Mouse (Mus musculus): Measurements from ENCODE around the gene Ptar1. TPM values are rescaled to one million over a fixed set of nuclear protein-coding genes. Genes with fewer than 3 reads are reported as not detected.

The Ptar1 gene
- polyA plus RNA-seq, 1 experiment from 2014 or later, result 2.8 TPM

GRCm38 (mm10) chr19:23763371-23763770, 76.1 kb downstream of the Ptar1 start:
- no peak for ATAC-seq
- Histone ChIP-seq H3K27ac (ENCODE audit: low read depth, low read length) (no peak overlapping the region), H3K36me3 (ENCODE audit: control insufficient read depth, insufficient read depth) (no peaks in the 10 kb centered on the region), H3K9ac (ENCODE audit: low read depth, low read length) (no peak overlapping the region), H3K4me2 (replicated peaks; ENCODE audit: low read depth) (no peak overlapping the region), H3K27me3 (replicated peaks; ENCODE audit: control insufficient read depth, insufficient read depth, low read length) (peaks cover 16% of the 10 kb centered on the region; the same call in 1 of the 2 replicates), H3K9me3 (ENCODE audit: control insufficient read depth) (no peaks in the 10 kb centered on the region), H3K4me3 (ENCODE audit: low read depth, low read length) (no peak overlapping the region), H3K4me1 (replicated peaks; ENCODE audit: control insufficient read depth, insufficient read depth, low read length) (no peaks in the 10 kb centered on the region)
- no peak for TF ChIP-seq CTCF (IDR thresholded peaks at IDR 0.05; ENCODE audit: low read depth)
- 88% methylated on average over 6 of the region's 6 CpGs for WGBS

DNA sequence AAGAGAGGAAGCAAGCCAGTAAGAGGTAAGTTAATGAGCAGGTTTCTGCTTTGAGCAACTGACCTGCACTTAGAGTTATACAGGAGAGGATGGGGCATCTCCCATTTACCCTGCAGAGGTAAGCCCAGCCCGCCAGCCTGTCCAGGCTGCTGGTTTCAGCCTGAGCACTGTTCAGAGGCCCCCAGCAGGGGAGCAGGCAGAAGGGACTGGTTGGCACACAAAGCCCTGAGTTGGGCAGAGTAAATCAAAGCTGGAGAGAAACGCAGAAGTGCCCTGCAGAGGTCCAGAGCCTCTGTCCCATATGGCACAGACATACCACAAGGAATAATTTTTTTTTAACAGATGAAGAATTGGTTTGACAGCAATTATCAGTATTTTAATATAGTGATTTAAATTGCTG, 76.8 kb downstream of the Ptar1 start:
- H3K36me3 ChIP-seq (ENCODE audit: control insufficient read depth, insufficient read depth), result no peaks in the 10 kb centered on the region
- no peaks in the 10 kb centered on the region for H3K4me1 ChIP-seq (replicated peaks; ENCODE audit: control insufficient read depth, insufficient read depth, low read length)
- H3K27me3 ChIP-seq (replicated peaks; ENCODE audit: control insufficient read depth, insufficient read depth, low read length), result peaks cover 14% of the 10 kb centered on the region; the same call in 1 of the 2 replicates
- no peaks in the 10 kb centered on the region for H3K9me3 ChIP-seq (ENCODE audit: control insufficient read depth)
- no peak overlapping the region for H3K4me3 ChIP-seq (ENCODE audit: low read depth, low read length)
- H3K9ac ChIP-seq (ENCODE audit: low read depth, low read length), result no peak overlapping the region
- no peak for ATAC-seq
- no peak overlapping the region for H3K27ac ChIP-seq (ENCODE audit: low read depth, low read length)
- WGBS, result 72% methylated on average over 2 of the region's 2 CpGs
- TF ChIP-seq CTCF (IDR thresholded peaks at IDR 0.05; ENCODE audit: low read depth), result no peak
- H3K4me2 ChIP-seq (replicated peaks; ENCODE audit: low read depth), result no peak overlapping the region

- no peak overlapping the region for H3K4me2 ChIP-seq (replicated peaks; ENCODE audit: low read depth)
- ATAC-seq, result no peak
- no peaks in the 10 kb centered on the region for H3K9me3 ChIP-seq (ENCODE audit: control insufficient read depth)
- no peak overlapping the region for H3K9ac ChIP-seq (ENCODE audit: low read depth, low read length)
- H3K27ac ChIP-seq (ENCODE audit: low read depth, low read length), result no peak overlapping the region
- TF ChIP-seq CTCF (IDR thresholded peaks at IDR 0.05; ENCODE audit: low read depth), result no peak
- H3K4me3 ChIP-seq (ENCODE audit: low read depth, low read length), result no peak overlapping the region
- WGBS, result 57% methylated on average over 5 of the region's 5 CpGs
- H3K27me3 ChIP-seq (replicated peaks; ENCODE audit: control insufficient read depth, insufficient read depth, low read length), result no peaks in the 10 kb centered on the region
- H3K4me1 ChIP-seq (replicated peaks; ENCODE audit: control insufficient read depth, insufficient read depth, low read length), result no peaks in the 10 kb centered on the region
- H3K36me3 ChIP-seq (ENCODE audit: control insufficient read depth, insufficient read depth), result no peaks in the 10 kb centered on the region
Measured at GRCm38 (mm10) chr19:23768864-23769263, 81.6 kb downstream of the Ptar1 start.

GRCm38 (mm10) chr19:23770494-23771423, 83.5 kb downstream of the Ptar1 start:
- Histone ChIP-seq H3K9ac (ENCODE audit: low read depth, low read length) (no peak overlapping the region), H3K4me1 (replicated peaks; ENCODE audit: control insufficient read depth, insufficient read depth, low read length) (no peaks in the 10 kb centered on the region), H3K36me3 (ENCODE audit: control insufficient read depth, insufficient read depth) (no peaks in the 10 kb centered on the region), H3K9me3 (ENCODE audit: control insufficient read depth) (no peaks in the 10 kb centered on the region), H3K4me2 (replicated peaks; ENCODE audit: low read depth) (no peak overlapping the region), H3K27me3 (replicated peaks; ENCODE audit: control insufficient read depth, insufficient read depth, low read length) (no peaks in the 10 kb centered on the region), H3K27ac (ENCODE audit: low read depth, low read length) (no peak overlapping the region), H3K4me3 (ENCODE audit: low read depth, low read length) (no peak overlapping the region)
- TF ChIP-seq CTCF (IDR thresholded peaks at IDR 0.05; ENCODE audit: low read depth), result no peak
- 76% methylated on average over 10 of the region's 10 CpGs for WGBS
- ATAC-seq, result no peak

DNA sequence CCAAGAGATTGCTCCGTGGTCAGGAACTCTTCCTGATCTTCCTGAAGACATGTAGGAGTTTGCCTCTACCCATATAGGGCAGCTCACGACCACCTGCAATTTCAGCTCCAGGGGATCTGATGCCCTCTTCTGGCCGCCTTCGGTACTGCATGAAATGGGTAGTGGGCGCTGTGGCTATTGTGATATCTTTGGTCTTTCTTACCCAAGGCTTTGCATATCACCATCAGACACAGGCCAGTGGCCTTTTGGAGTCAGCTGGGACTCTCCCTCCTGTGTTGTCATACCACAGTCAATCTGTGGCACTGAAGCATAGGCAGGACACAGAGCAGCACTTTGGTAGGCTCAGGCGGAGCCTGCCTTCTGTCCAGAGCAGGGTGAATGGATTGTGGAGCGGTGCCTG, 84.7 kb downstream of the Ptar1 start:
- no peak for ATAC-seq
- Histone ChIP-seq H3K9ac (ENCODE audit: low read depth, low read length) (no peak overlapping the region), H3K36me3 (ENCODE audit: control insufficient read depth, insufficient read depth) (no peaks in the 10 kb centered on the region), H3K4me2 (replicated peaks; ENCODE audit: low read depth) (no peak overlapping the region), H3K27ac (ENCODE audit: low read depth, low read length) (no peak overlapping the region), H3K4me1 (replicated peaks; ENCODE audit: control insufficient read depth, insufficient read depth, low read length) (no peaks in the 10 kb centered on the region), H3K4me3 (ENCODE audit: low read depth, low read length) (no peak overlapping the region), H3K9me3 (ENCODE audit: control insufficient read depth) (no peaks in the 10 kb centered on the region), H3K27me3 (replicated peaks; ENCODE audit: control insufficient read depth, insufficient read depth, low read length) (no peaks in the 10 kb centered on the region)
- 76% methylated on average over 7 of the region's 7 CpGs for WGBS
- TF ChIP-seq CTCF (IDR thresholded peaks at IDR 0.05; ENCODE audit: low read depth), result peak; percentile 64

DNA sequence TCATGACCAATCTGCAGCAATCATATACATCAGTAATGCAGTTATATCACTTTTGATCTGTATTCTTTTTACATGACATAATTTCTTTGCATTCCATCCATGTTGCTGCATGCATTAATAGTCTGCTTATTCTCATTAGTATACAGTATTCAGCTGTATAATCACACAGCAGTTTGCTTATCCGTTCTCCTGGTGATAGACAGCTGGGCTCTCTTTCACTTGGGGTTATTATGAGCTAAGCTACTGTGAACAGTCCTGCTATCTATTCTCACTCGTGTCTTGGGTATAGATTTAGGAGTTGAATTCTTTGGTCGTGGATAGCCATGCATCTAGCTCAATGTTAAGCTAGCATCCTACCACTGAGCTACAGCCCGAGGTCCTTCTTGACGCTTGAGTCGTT, 88.1 kb downstream of the Ptar1 start:
- H3K4me1 ChIP-seq (replicated peaks; ENCODE audit: control insufficient read depth, insufficient read depth, low read length), result no peaks in the 10 kb centered on the region
- no peak overlapping the region for H3K4me3 ChIP-seq (ENCODE audit: low read depth, low read length)
- H3K9me3 ChIP-seq (ENCODE audit: control insufficient read depth), result no peaks in the 10 kb centered on the region
- WGBS, result 89% methylated on average over 6 of the region's 6 CpGs
- no peak overlapping the region for H3K27ac ChIP-seq (ENCODE audit: low read depth, low read length)
- H3K4me2 ChIP-seq (replicated peaks; ENCODE audit: low read depth), result no peak overlapping the region
- no peak overlapping the region for H3K9ac ChIP-seq (ENCODE audit: low read depth, low read length)
- no peaks in the 10 kb centered on the region for H3K27me3 ChIP-seq (replicated peaks; ENCODE audit: control insufficient read depth, insufficient read depth, low read length)
- H3K36me3 ChIP-seq (ENCODE audit: control insufficient read depth, insufficient read depth), result no peaks in the 10 kb centered on the region
- ATAC-seq, result no peak
- TF ChIP-seq CTCF (IDR thresholded peaks at IDR 0.05; ENCODE audit: low read depth), result no peak

All from intestine, postnatal 0 days (tissue).